Mouse (Mus musculus) liver, postnatal 0 days (tissue): ENCODE measurements around the gene Ddt. TPM values are rescaled to one million over a fixed set of nuclear protein-coding genes. Genes with fewer than 3 reads are reported as not detected.
A peak's percentile ranks its signal among the peaks of the same experiment; 100 is the strongest.
"Not testable (repeated sequence)": the region's sequence is repeated elsewhere in the genome, so short reads cannot be mapped to it uniquely, and the experiment has no call there.

Source experiments
- ATAC-seq: fragments of 200-750 bp; cut with Nextera tagmentation; 2 replicates; pipeline ENCODE4 v1.8.0; 2017; ENCODE audit warnings: mild to moderate bottlenecking, moderate library complexity
- DNase-seq: peaks from one replicate; pipeline ENCODE4 v3.0.0-alpha.2; 2016
- H3K27ac ChIP-seq: fragments of 300-500 bp; sonication (generic); 2 replicates; pipeline ENCODE4 v1.5.1; 2014; ENCODE audit warnings: antibody characterized with exemption, moderate library complexity, mild to moderate bottlenecking, low read depth
- H3K27me3 ChIP-seq: fragments of 300-500 bp; sonication (generic); 2 replicates; pipeline ENCODE4 v1.6.1; 2014; ENCODE audit warnings: low read length, control low read depth, mixed read lengths; ENCODE audit not compliant: insufficient read depth
- H3K36me3 ChIP-seq: fragments of 300-500 bp; sonication (generic); replicated peaks from 2 replicates; pipeline ENCODE4 v1.6.1; 2014; ENCODE audit warnings: mild to moderate bottlenecking, control low read depth, low read length, moderate library complexity, mixed read lengths; ENCODE audit not compliant: insufficient read depth
- H3K4me1 ChIP-seq: fragments of 300-500 bp; sonication (generic); 2 replicates; pipeline ENCODE4 v1.6.1; 2014; ENCODE audit warnings: antibody characterized with exemption, mild to moderate bottlenecking, control low read depth; ENCODE audit not compliant: insufficient read depth
- H3K4me2 ChIP-seq: fragments of 300-500 bp; sonication (generic); 2 replicates; pipeline ENCODE4 v1.6.1; 2014; ENCODE audit warnings: low read depth, mild to moderate bottlenecking, low read length, moderate library complexity, mixed read lengths
- H3K4me3 ChIP-seq: fragments of 300-500 bp; sonication (generic); 2 replicates; pipeline ENCODE4 v1.5.1; 2014; ENCODE audit warnings: low read depth, low read length
- H3K9ac ChIP-seq: fragments of 300-500 bp; sonication (generic); replicated peaks from 2 replicates; pipeline ENCODE4 v1.6.1; 2014; ENCODE audit warnings: mild to moderate bottlenecking, moderate library complexity
- H3K9me3 ChIP-seq: fragments of 300-500 bp; sonication (generic); 2 replicates; pipeline ENCODE4 v1.6.1; 2016; ENCODE audit warnings: mild to moderate bottlenecking, control low read depth, low read length, mixed read lengths
- CTCF ChIP-seq: sonication (generic); IDR thresholded peaks from 2 replicates; pipeline ENCODE4 v1.5.1; 2016; ENCODE audit warnings: antibody characterized with exemption, low read depth
- EP300 ChIP-seq: IDR thresholded peaks from 2 replicates; pipeline ENCODE4 v1.6.1; 2016; ENCODE audit warnings: antibody characterized with exemption, low read depth, mild to moderate bottlenecking
- WGBS: fragments of 180-500 bp; shearing (Covaris S2); extraction: QIAGEN DNeasy Blood & Tissue Kit; methylation state at CpG from one replicate; pipeline ENCODE4 v1.1.7; 2014; ENCODE audit not compliant: insufficient replicate concordance; 5-methylcytosine and 5-hydroxymethylcytosine counted together
- polyA plus RNA-seq: library from polyadenylated mRNA; unstranded; fragments of >200 nt; fragmentation: Nextera tagmentation; extraction: Ambion mirVana; gene quantifications from 2 replicates; pipeline ENCODE4 v1.2.1, GENCODE M21; 2015

The Ddt gene
- polyA plus RNA-seq, 1 experiment from 2014 or later: 739 TPM

DNA sequence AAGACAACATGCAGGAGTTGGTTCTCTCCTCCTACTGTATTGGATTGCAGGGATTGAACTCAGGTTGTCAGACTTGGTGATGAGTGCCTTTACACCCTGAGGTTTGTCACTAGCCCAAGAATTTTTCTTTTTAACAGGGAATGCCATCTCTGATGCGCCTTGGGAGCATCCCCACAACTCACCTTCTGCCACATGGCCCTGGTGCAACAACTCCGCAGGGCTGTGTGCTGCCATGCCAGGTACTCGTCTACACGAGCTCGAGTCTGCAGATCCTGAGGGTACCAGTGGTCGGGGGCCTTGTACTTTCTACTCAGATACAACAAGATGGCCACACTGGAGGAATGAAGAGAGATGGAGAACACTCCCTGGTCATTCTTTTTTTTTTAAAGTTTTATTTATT, 3.3 kb upstream of the Ddt start:
- H3K9ac ChIP-seq: no peak overlapping the region
- no peak overlapping the region for H3K4me3 ChIP-seq
- no peaks in the 10 kb centered on the region for H3K9me3 ChIP-seq
- no peak overlapping the region for H3K27ac ChIP-seq
- no peak for TF ChIP-seq CTCF
- no peak for DNase-seq
- H3K4me2 ChIP-seq: no peak overlapping the region
- peaks cover 7% of the 10 kb centered on the region; the same call in 1 of the 2 replicates for H3K27me3 ChIP-seq
- H3K36me3 ChIP-seq: no peaks in the 10 kb centered on the region
- H3K4me1 ChIP-seq: peaks cover 10% of the 10 kb centered on the region
- no peak for ATAC-seq
- WGBS: 82% methylated on average over 6 of the region's 6 CpGs

DNA sequence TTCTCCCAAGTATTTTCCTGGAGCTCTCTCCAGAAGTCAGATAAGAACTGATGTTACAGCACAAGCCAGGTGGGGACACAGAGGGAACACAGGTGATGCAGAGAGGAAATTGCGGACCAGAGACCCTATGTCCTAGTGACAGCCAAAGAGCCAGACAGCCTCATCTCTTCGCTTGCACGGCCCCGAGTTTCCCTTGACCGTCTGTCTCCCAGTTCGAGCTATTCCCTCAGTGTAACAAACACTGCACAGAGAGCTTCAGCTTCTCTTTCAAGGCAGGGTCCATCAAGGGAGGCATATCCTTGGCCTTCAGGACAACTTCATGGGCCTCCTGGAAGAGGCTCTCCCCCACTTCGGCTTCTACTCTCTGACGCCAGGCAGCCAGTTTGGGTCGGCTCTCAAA, 1.4 kb upstream of the Ddt start:
- Histone ChIP-seq H3K9ac (no peak overlapping the region), H3K36me3 (no peaks in the 10 kb centered on the region; the same call in 1 of the 2 replicates), H3K27ac (no peak overlapping the region), H3K27me3 (peaks cover 3% of the 10 kb centered on the region; the same call in 1 of the 2 replicates), H3K9me3 (no peaks in the 10 kb centered on the region), H3K4me1 (peaks cover 9% of the 10 kb centered on the region), H3K4me2 (no peak overlapping the region), H3K4me3 (no peak overlapping the region)
- ATAC-seq: no peak
- no peak for DNase-seq
- no peak for TF ChIP-seq CTCF
- TF ChIP-seq EP300: no peak
- 82% methylated on average over 9 of the region's 9 CpGs for WGBS

DNA sequence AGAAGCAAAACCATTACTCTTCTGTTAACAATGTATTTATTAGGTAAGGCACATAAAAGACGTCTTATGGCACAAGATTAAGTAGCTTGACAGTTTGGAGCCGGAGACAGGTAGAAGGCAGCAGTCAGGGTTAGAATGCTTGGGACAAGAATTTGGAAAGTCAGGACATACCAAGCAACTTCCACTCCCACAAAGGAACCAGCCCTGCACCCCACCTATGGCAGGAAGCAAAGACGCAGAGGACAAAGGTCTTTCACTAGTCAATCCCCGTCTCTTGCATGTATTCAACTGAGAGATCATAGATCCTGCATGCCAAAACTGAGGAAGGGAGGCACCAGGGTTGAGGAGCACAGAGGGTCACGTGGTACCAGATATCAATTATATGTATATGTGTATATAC, 888 bp upstream of the Ddt start:
- no peaks in the 10 kb centered on the region; the same call in 1 of the 2 replicates for H3K36me3 ChIP-seq
- TF ChIP-seq CTCF (no peak), EP300 (no peak)
- no peak overlapping the region for H3K4me3 ChIP-seq
- H3K9me3 ChIP-seq: no peaks in the 10 kb centered on the region
- ATAC-seq (no peak), DNase-seq (no peak)
- H3K9ac ChIP-seq: no peak overlapping the region
- no peak overlapping the region for H3K4me2 ChIP-seq
- no peaks in the 10 kb centered on the region for H3K27me3 ChIP-seq
- H3K27ac ChIP-seq: peak overlapping the region; percentile 46
- WGBS: 80% methylated on average over 5 of the region's 5 CpGs
- H3K4me1 ChIP-seq: peaks cover 9% of the 10 kb centered on the region

DNA sequence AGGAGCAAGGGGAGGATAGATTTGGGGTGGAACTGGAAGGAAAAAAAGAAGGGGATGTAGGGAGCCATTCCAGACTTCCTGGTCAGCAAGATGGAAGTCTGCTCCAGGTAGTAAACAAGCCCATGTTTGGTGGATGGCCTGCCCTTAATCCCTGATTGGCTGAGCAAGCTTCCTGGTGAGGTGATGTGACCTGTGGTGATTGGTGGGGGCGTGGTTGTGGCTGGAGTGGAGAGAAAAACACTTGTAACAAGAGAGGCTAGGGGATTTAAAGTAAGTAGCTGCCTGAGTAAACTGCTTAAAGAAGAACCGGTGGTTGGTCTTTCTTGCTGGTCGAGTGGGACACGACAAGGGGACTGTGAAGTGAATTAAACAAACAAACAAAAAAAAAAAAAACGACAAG, 5.5 kb downstream of the Ddt start:
- H3K27ac ChIP-seq, H3K9ac ChIP-seq, H3K9me3 ChIP-seq, H3K4me2 ChIP-seq, H3K36me3 ChIP-seq, H3K4me3 ChIP-seq, ATAC-seq, DNase-seq, H3K27me3 ChIP-seq: not testable (repeated sequence)
- WGBS: 38% methylated on average over 5 of the region's 5 CpGs
- H3K4me1 ChIP-seq: peaks cover 16% of the 10 kb centered on the region

DNA sequence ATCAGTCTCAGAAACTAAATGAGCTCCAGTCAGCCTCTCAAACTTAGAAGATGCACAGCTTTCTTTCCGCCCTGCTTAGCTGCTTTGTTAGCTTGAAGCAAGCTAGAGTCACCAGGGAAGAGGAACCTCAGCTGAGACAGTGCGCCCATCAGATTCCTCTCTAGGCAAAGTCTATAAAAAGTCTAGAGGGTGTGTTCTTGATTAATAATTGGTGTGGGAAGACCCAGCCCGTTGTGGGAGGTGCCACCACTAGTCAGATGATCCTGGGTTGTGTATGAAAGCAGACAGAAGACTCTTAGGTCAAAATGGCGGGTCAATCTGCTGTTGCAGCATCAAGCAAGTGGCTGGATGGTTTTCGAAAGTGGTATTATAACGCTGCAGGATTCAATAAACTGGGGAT, 6.4 kb downstream of the Ddt start:
- Histone ChIP-seq H3K27ac (no peak overlapping the region), H3K9me3 (no peaks in the 10 kb centered on the region), H3K27me3 (no peaks in the 10 kb centered on the region), H3K4me2 (no peak overlapping the region), H3K9ac (no peak overlapping the region), H3K4me3 (no peak overlapping the region), H3K4me1 (peaks cover 13% of the 10 kb centered on the region), H3K36me3 (no peaks in the 10 kb centered on the region; the same call in 1 of the 2 replicates)
- WGBS: 76% methylated on average over 6 of the region's 6 CpGs
- TF ChIP-seq EP300: no peak
- TF ChIP-seq CTCF: no peak
- DNase-seq: no peak
- no peak for ATAC-seq

DNA sequence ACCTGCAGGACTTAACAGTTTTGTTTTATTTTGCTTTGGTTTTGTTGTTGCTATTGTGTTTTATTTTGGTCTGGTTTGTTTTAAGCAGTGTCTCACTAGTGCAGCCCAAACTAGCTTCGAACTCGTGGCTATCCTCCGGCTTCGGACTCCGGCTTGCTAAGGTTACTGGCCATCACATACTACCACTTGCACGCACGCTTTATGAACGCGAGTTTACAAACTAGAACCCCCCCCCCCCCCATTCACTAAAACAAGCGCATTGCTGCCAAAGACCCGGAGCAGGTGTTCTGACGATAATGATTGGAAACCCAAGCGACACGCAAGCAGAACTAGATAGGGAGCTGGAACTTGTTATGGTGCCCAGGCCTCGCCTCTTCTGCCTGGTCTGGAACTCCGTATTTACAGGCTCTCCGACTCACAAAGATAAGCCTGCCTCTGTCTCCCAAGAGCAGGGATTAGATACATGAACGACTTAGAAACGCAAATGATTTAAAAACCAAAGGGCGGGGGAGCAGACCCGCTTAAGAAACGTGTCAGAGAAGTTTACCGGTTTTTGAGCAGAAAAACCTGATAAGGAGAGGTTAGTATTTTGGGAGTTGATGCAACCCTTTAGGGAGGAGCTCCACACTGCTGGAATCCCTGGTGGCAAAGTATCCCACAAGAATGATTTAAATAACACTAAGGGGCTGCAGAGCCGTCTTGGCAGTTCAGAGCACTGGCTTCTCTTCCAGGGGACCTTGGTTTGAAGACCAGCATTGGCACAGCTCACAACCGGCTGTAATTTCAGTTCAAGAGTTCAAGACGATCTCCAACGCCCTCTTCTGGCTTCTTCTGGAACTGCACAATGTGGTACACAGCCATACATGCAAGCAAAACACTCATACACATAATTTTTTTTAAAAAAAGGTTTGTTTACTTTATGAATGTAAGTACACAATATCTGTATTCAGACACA, 8.4 kb downstream of the Ddt start:
- ATAC-seq: peak; percentile 41
- no peaks in the 10 kb centered on the region for H3K27me3 ChIP-seq
- 1% methylated on average over 27 of the region's 27 CpGs for WGBS
- DNase-seq: peak; percentile 89
- H3K9me3 ChIP-seq: no peaks in the 10 kb centered on the region
- H3K4me3 ChIP-seq: peak overlapping the region; percentile 96
- TF ChIP-seq EP300 (peak; percentile 37; the same call in 1 of the 2 replicates), CTCF (peak; percentile 92)
- peaks cover 9% of the 10 kb centered on the region; the same call in 1 of the 2 replicates for H3K36me3 ChIP-seq
- peak overlapping the region; percentile 94 for H3K4me2 ChIP-seq
- peak overlapping the region; percentile 88 for H3K27ac ChIP-seq
- H3K9ac ChIP-seq: peak overlapping the region; percentile 92
- H3K4me1 ChIP-seq: peaks cover 10% of the 10 kb centered on the region
